Mouse (Mus musculus) lung, postnatal 14 days (tissue): ENCODE data around the gene Cfap73.

Experiments used
- DNase-seq: peaks from one replicate; pipeline ENCODE4 v3.0.0; 2021

Cfap73 gene

DNA sequence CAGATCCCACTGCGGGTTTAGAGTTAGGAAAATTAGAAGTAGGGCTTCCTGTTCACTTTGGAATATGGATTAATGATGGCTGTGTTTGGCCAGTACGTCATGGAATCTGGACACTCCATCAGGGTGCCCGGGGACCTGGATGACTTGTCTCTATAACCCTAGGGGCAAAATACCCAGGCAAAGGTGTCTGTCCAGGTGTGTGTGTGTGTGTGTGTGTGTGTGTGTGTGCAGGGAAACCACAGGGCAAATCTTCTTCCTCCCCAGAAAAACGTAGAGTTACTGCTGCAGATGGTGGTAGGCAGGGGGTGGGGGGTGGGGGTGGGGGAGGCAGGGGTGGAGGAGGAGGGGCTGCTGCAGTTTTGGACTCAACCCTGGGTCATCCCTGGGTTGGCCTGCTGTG, 13.3 kb upstream of the Cfap73 start:
- no peak for DNase-seq

DNA sequence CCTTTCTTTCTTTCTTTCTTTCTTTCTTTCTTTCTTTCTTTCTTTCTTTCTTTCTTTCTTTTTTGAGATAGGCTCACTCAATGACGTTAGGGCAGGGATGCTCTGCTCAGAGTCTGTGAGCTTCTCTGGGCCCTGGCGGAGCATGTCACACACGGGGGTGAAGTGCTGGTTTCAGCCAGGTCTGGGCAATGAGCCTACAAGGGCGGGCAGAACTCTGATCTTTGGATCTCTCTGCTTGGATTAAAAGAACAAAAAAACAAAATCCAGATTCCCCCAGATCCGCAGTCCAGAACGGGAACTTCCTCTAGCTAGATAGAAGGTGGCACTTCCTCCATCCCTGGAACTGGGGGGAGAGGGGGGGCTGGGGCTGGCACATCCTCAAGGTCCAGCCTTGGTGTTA, 11.8 kb upstream of the Cfap73 start:
- DNase-seq, result peak; percentile 24

DNA sequence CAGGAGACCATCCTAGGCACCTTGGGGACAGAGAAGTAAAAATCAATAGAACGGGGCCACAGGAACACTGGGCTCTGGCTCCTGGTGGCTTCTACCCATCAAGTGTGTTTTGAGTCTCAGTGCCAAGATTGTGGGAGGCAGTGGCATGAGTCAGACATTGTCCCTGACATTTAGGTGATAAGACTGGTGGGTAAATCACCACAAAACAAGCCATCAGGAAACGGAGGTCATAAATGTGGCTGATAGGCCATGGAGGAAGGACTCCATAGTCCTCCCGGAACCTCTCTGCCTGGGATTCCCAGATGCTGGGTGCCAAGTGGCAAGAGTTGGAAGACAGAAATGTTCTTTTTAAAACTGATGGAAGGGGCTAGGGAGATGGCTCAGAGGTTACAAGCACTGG, 10.2 kb upstream of the Cfap73 start:
- DNase-seq, result no peak

DNA sequence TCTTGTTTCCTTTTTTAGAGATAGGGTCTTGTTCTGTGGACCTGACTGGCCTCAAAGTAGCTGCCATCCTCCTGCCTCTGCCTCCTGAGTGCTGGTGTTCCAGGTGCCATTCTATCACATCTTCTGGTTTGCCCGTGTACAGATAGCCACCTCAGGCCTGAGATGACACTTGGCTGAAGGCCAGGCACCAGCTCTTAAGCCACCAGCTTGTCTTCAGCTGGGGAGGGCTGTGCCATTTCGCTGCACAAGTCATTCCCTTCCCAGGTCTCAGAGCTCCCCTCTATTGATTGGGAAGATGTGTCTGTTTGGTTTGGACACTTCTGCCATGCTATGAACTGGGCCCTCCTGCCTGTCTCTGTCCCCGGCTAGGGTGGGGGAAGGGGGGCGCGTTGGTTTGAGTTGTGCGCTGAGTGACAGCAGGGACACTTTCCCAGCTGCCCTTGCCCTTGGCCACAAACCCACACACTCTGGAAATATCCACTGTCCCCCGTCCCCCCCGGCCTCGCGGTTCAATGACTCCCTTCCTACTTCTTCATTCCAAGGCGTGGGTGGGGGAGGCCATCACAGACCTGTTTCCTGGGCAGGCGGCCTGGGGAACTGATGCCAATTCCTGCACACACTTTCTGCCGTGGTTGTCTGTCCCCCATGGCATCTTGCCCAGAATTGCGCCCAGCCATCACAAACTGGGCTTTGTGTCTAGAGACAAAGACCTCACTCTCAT, 9.5 kb upstream of the Cfap73 start:
- DNase-seq, result no peak

DNA sequence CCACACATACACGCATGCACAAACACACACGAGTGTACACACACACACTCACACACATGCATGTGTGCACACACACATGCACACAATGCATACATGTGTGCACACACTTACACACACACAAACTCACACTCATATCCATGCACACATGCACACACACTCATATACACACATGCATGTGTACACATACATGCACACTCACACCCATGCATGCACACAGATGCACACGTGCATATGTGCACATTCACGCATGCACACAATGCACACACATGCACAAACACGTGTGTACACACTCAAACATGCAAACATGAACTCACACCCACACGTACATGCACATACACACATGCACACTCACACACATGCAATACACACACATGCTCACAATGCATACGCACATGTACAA, 6.1 kb upstream of the Cfap73 start:
- no peak for DNase-seq

DNA sequence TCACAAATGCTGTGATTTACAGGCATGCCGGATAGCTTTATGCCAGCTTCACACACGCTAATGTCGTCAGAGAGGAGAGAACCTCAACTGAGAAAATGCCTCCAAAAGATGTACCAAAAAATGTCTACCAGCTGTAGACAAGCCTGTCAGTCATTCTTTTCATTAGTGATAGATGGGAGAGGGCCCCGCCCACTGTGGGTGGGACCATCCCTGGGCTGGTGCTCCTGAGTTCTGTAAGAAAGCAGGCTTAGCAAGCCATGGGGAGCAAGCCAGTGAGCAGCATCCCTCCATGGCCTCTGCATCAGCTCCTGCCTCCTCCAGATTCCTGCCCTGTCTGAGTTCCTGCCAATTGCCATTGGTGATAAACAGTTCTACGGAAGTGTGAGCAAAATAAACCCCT, 1.6 kb upstream of the Cfap73 start:
- DNase-seq, result no peak

DNA sequence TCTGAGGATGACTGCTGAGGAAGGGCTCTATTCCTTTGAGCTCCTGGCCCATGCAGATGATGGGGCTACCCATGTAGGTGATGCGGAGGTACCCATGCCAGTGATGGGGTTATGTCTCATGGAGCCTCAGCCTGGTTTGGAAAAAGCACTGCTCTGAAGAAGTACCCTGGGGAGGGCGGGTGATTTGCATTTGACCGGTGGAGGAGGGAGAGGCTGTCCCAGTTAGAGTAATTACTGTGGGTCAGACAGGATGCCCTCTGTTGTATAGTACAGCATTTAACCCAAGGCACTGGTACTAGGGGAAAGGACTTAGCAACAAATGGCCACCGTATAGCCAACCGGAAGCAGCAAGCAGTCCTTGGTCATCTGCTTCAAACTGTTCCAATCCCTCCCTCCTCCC, 825 bp upstream of the Cfap73 start:
- no peak for DNase-seq

DNA sequence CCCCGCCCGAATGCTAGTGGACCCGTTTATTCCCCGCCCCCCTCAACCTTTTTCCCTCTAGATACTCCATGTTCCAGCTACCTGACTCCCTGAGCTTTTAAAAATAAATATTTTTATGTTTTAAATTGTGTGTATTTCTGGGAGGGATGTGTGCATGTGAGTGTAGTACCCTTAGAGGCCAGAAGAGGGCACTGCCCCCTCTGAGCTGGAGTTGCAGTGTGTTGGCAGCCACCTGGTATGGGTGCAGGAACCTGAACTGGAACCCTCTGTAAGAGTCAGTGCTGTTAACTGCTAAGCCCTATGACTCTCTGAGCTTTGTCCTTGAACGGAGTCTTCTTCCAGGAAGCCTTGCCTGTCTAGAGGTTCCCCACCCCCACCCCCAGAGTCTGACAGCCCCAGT, 2.1 kb downstream of the Cfap73 start:
- DNase-seq, result no peak

DNA sequence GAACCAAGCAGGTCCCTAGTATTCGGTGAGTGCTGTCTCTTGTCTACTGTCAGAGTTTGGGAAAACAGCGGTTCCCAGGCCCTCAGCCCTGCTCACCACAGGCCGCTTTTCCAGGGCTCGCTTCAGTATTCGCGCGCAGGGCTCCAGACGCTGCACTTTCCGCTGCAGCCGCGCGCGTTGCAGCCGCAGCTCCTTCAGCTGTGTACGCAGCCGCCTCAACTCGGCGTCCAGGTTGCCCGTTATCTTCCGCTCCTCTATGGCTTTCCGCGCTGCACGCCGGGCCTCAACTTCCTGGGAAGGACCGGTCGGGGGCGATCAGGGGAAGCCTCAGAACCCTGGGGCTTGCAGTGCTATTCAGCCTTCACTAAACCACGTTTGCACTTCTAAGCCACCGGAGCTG, 2.9 kb downstream of the Cfap73 start:
- DNase-seq, result no peak

DNA sequence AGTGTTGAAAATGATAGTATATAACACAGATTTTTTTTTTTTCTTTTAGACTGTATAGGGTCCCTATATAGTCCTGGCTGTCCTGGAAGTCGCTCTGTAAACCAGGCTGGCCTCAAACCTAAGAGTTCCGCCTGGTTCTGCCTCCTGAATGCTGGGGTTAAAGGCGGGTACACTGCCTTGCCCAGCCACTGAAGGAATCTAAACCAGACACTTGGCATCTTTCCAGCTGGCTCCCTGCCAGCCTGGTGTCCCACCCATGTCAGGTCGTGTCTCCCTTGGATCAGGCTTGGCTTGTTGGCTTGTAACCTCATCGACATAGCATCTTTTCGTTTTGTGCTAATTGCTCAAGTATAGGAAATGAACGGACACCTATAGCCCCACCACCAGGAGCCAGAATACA, 5.4 kb downstream of the Cfap73 start:
- no peak for DNase-seq

DNA sequence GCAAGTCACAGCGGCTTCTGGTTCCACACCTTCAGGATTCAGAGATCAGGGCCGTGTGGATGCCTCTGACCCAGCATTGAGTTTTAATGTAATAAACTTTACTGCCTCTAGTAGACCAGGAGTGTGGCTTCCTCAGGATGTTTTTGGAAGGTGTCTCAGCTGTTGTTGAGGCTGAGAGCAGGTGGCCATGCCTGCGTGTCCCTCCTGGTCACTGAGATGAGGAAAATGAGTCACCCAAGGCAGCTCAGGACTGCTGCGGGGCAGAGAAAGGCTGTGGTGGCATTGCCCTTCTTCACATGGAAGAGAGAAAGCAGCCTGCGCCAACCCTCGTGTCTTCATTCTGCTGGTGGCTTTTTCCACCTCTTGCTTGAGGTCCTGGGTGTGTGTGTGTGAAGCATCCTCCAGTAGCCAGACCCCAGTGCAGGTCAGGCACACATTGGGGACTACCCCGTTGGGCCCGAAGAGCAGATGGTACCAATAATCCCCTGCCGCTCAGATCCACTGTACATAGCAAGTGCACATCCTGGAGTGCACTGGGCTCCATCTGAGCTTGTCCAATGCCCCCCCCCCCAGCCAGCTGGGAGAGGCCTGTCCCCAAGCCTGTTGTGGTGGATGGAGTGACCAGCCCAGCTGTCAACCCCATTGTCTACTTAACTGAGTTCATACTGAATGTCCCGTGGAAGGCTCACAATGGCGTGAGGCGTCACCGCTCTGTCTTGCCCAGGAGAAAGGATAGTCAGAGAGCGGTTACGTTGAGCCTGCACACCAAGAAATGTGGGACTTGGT, 6.3 kb downstream of the Cfap73 start:
- DNase-seq, result no peak

DNA sequence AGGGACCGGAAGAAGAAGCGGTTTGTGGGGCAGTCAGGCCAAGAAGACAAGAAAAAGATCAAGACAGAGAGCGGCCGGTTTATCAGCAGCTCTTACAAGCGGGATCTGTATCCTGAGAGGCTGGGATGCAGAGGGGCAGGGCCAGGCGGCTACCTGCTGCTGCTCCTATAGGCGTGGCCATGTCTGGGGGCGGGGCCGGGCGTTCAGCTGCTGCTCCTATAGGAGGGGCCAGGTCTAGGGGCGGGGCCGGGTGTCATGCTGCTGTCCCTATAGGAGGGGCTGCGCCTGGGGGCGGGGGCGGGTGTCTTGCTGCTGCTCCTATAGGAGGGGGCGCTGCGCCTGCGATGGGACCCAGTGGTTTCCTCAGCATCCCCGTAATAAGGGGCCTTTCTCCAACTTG, 7.6 kb downstream of the Cfap73 start:
- no peak for DNase-seq

DNA sequence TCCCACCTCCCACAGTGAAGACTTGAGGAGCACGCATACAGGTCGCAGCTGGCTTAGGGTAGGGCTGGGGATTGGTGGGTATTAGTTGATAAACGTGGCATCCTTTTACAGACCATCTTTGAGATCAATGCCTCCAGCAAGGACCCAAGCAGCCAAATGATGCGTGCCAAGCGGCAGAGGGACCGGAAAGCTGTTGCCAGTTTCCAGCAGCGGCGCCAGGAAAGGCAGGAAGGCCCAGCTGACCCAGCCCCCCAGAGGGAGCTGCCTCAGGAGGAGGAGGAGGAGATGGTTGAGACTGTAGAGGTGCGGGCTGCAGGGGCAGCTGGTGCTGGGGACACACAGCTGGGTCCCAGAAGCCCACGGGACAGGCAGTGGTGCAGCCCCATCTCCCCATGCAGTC, 9.6 kb downstream of the Cfap73 start:
- DNase-seq, result no peak

DNA sequence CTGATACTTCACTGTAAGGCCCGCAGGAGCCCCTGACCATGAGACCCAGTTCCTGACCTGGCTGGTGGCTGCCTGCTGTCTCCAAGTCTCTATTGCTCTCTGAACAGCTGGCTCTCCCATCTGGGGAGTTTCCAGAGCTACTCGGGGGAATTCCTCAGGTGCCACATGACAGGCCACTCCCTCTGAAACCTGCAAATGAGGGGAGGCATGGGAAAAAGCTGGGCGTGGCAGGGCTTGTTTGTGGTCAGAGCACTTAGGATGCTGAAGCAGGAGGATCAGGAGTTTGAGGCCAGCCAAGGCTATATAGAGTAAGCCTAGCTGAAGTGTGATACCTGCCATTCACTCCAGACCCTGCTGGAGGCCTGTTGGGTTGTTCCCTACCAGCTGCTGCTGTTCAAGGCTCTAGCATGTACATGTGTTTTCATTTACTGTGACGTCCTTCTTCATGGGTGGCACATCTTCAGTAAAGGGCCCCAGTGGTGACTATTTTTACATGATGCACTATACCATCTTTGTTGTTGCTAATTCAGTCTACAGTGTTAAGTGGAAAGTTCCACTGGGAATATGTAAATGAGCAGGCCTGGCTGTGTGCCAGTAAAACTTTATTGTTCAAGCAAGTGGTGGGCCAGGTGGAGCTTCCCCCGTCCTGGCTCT, 11.7 kb downstream of the Cfap73 start:
- DNase-seq, result no peak

DNA sequence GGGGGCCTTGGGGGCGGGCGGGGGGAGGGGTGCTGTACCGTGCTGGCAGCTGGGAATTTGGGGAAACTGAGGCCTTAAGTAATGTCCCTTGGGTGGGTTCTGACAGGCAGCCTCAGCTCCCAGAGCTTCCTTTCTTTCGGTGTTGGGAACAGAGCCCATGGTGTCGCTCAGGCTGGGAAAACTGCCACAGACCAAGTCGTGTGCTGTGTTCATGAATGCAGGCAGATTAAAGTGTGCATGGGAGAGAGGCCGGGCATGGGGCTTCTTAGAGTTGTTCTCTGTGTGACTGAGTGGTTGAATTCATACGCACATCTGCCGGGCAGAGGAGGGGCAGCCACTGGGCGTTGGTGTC, 12.2 kb downstream of the Cfap73 start:
- DNase-seq, result no peak

DNA sequence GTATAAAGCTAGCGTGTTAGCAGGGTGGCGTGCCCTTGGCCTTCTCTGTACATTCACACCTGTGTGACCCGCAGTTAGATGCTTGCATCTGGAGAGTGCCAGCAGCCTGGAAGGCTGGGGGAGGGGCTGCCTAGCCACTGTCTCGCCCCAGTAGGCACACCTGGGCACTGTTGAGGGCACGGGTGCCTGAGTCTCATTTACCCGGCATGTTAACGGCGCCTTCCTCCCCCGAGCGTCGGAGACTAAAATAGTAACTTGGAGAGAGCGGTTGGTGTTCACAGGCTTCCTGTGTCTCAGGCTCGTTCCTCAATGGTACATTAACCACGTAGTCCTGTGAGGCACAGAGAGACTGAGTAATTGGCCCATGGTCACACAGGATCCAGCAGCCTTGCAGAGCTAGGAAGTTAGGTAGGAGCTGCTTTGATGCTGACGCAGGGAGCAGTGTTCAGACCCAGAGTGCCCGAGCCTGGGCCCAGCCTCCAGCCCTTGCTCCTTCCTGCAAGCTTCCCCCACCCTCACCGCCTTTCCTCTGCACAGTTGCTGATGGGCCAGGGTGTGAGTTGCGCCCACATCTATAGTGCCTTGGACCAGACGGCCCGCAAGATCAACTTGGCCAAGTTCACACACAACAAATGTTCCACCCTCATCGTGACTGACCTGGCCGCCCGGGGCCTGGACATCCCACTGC, 12.8 kb downstream of the Cfap73 start:
- no peak for DNase-seq

DNA sequence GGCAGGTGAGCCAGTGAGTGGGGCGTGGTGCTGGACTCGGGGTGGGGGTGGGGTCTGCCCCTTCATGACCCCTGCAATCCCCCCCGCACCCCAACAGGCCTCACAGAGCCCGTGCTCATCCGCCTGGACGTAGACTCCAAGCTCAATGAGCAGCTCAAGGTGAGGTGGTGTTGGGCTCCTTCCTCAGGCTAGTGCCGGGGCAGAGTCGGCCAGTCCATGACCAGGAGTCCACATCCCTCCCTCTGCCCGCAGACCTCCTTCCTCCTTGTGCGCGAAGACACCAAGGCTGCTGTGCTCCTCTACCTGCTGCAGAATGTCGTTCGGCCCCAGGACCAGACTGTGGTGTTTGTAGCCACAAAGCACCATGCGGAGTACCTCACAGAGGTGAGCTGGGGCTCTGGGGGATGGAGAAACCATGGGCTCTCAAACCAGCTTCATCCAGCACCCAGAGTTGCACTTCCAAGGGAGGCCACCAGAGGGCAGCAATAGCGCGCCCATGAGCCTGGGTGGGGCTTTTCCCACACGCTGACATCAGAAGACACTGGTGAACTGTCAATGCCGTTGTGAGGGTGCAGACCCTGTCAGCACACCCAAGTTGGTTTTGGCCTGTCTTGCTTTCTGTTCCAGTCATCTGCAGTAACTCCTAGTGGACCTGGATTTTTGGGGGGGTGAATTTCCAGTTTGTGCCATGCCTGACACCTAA, 13.5 kb downstream of the Cfap73 start:
- peak; percentile 82 for DNase-seq

DNA sequence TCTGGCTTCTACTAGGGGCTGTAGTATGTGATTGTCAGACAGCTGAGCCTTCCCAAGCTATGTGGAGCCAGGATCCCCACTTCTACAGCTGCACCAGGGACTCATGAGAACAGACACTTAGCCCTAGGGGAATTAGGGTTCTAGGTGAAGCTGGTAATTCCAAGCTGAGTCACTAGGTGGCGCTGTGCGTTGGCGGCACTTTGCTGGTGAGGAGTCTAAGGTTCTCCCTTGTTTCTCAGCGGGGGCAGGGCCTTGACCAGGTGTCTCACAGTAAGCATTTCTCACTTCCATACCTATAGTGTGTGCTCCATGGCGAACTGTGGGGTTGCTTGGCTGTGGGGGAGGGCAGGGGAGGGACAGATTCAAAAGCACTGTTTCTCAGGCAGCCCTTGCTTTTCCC, 14.8 kb downstream of the Cfap73 start:
- peak; percentile 68 for DNase-seq

DNA sequence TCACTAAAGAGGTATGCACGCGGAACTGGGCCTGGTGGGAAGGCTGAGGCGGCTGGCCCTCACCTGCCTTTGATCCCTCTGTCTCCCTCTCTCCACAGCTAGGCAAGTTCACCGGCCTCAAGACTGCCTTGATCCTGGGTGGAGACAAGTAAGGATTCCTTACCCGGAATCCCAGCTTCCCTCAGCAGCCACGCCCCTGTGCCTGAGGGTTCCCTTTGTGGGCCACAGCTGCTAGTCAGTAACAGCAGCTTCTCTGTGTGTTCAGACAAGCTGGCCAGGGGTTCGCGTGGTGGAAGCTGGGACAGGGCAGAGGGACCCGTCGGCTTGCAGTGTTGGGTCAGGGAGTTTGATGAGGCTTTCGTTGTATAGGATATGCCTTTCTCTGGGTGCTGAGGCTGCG, 15.3 kb downstream of the Cfap73 start:
- DNase-seq, result no peak

DNA sequence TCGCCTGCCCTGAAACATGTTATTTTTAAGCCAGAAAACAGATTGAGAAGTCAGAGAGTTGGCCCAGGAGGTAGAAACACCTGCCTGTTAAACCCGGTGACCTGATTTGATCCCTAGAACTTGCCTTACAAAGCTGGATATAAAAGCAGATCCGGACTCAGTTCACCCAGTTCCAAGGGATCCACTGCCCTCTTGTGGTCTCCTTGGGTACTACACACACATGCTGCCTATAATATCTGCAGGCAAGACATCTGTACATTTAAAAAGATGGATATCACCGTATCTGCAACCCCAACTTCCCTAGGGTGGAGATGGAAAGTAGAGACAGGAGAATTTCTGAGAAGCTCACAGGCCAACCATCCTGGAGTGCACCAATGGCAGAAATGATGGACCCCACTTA, 18.1 kb downstream of the Cfap73 start:
- DNase-seq, result no peak

DNA sequence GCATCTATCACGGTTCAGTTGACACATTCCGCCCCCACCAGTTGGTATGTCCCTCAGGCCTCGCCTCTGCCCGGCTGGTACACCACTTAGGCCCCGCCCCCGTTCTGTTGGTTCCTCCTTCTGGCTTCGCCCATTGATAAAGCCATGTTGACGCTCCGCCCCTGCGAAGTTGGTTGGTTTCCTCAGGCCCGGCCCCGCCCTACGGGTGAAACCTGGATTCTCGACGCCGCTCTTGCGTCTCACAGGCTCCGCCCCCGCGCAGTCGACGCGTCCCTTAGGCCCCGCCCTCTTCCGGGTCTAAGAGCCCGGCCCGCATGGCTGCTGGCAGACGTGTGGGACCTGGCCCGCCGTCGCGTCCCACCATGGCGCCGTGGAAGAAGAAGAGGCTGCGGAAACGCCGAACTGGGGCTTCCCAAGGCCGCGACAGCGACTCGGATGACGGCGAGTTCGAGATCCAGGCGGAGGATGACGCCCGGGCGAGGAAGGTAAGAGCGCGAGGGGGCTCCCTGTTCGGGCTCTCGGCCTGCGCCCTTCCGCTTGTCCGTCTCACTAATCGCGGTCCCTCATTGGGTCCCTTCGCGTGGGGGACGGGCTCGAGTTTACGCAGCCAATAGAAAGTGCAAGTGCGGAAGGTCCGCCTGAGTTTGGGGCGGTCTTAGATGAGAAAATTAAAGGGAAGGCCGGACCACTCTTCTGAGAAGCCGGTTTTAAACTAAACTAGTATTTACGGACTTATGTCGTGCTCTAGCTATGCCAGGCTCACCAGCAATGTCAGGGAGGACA, 21.0 kb downstream of the Cfap73 start:
- DNase-seq, result peak; percentile 100

DNA sequence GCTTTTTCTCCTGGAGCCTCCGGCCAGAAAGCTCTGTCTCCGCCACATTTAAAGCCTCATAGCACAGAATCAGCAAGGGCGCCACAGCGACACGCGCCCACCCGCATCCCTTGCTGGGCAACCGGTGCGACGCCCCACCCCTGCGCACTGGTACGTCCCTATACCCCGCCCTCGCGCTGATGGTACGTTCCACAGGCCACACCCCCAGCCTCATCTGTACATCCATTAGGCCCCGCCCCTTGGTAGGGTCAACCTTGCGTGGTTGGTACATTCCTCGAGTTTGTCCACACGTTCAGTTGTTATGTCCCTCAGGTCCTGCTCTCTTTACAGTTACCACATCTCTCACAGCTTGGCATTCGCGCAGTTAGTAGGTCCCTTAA, 21.6 kb downstream of the Cfap73 start, which contains the start of the genes Rita1 and Ddx54:
TSS of gene Rita1 (minus strand) at position 148 of the 380 bp plus-strand sequence.
TSS of gene Ddx54 (plus strand) at position 298 of the 380 bp plus-strand sequence.
- peak; percentile 98 for DNase-seq
